Mouse (Mus musculus) left cerebral cortex, postnatal 14 days (tissue): ENCODE results near the gene Myo3a. TPM values are rescaled to one million over a fixed set of nuclear protein-coding genes. Genes with fewer than 3 reads are reported as not detected.
"Not testable (repeated sequence)": the region's sequence is repeated elsewhere in the genome, so short reads cannot be mapped to it uniquely, and the experiment has no call there.

Source experiments
- DNase-seq, 2 experiments: peaks; one replicate each; pipeline ENCODE4 v3.0.0; 2021 to 2022; ENCODE audit warnings: low spot score in 2 of 2, mixed read lengths in 1 of 2
- intact Hi-C: fragments of 180-260 bp; cut with DNase I; formaldehyde crosslinking; loops from one replicate; pipeline ENCODE4 v1.15.1; 2025
- long read RNA-seq, 2 experiments: library from polyadenylated mRNA; stranded (forward); transcript quantifications; one replicate each; pipeline ENCODE4 v2.0.0; 2021
- total RNA-seq, 2 experiments: library from RNA; stranded (reverse); gene quantifications; 2 replicates each; pipeline ENCODE4 v1.2.3; 2021

Myo3a gene
- under 1 TPM; 0.30 to 0.66 TPM for total RNA-seq
- long read RNA-seq, experiment 1, result 0 reads
- long read RNA-seq, experiment 2, partial matches to known transcripts, result 0 of 1 reads
- long read RNA-seq, experiment 2, other reads (novel, unspliced or antisense), result 1 of 1 reads

DNA sequence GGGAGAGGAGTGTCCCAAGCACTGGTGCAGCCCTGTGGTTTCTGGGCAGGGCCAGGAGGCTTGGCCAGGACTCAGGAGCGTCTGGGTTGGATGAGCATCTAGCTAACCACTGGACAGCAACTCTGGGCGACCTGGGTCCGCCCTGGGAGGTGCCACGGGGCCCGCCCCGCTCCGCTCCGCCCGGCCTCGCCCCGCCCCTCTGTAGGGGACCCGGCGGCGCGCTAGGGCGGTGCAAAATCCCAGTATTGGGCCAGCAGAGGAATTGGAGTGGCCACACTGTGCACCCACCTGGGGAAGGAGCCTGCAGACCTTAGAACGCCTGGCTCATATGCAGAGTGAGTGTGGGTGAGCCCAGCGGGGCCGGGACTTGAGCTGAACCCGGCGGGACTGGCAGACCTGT, at the start of gene Myo3a:
Gene Myo3a (plus strand): TSS at position 196 of the 400 bp plus-strand sequence.
- DNase-seq, result no peak
- intact Hi-C loops, result no loop called here

DNA sequence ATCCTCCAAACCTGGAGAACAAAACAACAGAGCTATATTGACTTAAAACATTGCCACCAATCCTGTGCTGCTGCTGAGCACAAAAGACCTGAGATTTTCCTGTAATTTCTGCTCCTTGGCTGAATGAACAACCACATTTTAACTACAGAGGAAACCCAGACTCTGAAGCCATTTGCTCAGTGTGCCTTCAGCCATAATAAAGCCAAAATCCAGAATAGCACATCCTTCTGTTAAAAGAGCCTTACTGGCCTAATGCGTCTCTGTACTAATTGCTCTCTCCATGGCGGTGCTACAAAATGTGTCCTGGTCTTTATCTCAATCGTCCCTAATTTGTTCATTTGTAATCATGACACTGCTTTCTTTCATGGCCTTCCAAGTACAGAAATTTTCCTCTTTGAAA, 23.2 kb downstream of the Myo3a start:
- DNase-seq, result no peak
- intact Hi-C loops, result no loop called here

DNA sequence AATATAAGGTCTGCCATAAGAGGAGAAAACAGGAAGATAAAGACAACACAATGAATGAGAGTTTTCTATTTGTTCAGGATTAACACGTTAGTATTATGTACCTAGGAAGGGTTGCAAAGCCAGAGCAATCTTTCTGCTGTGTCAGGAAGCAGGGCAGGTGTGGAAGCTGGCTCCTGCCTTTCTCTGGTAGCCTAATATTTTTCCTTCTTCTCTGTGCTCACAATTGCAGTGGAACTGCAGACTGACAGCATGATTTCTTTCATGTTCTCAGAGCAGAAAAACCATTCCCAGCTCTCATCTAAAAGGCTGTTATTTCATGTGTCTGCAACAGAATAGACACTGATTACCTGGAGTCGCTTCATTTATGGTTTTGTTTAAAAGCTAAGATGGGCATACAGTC, 23.7 kb downstream of the Myo3a start:
- no peak for DNase-seq
- intact Hi-C loops, result no loop called here

DNA sequence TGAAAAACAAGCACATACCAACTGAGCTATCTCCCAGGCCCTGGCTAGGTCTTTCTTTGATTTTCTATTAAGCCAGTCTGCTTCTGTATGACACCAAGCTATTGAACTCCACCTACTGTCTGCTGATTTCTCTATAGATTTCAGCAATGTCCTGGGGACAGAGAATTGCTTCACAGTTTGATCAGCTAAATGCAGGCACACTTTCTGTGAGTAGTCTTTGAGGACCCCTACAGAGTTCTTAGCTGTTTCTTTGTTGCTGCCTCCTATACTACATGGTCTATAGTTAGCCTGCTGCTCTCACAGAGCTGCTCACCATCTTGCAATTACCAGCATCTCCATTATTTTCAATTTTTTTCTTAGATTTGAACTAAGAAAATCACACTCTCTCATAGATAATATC, 28.3 kb downstream of the Myo3a start:
- no peak for DNase-seq
- intact Hi-C loops, result no loop called here

DNA sequence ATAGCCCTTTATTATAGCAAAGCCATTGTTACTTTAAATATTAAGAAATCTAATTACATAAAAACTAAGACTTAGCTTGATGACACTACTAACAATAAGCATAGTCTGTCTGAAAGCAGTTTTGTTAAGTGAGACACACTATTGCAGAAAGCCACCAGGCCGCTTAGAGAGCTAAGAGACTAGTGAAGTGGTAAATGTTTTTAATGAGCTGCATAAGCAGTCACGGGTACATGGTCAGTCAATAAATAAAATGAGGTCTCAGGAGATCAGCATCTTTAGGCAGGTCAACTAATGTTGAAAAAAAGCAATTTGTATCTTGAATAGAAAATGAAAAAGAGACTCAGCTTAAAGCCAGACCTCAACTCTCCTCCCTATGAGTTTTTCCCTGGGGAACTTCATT, 44.3 kb downstream of the Myo3a start:
- DNase-seq, result no peak
- intact Hi-C loops, result no loop called here

DNA sequence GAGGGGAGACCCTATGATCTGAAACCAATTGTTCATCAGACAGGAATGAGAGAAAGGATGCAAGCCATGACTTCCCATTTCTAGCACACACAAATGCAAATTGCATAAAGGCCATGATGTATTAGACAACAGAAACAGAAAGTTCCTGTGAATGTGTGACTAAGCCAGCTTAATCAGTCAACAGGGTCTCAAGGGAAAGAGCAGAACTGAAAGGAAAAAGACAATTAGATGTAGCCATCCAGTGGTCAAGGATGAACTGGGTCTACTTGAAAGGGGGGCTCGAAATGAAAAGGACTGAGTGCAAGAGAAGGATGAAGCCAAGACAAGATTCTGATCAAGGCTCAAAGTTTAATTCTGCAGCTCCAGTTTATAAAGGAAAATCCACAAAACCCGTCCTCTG, 58.1 kb downstream of the Myo3a start:
- intact Hi-C loops, result no loop called here
- no peak for DNase-seq

DNA sequence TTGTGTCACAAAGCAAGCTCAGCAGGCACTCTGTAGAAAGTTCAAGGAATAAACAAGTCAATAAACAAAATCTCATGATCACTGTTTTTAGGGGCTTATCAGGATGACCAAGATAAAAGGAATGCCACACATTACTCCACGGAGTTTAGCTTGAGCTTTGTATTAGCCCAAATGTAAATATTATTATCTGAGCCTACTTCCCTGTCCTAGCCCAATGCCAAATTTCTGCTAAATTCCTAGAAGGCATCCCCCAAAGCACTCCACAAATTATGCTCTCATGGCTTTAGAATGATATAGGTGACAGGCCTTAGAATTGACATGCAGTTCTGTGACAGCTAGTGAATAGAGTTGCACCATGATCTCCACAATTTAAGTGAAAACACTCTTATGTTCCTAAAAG, 58.5 kb downstream of the Myo3a start:
- intact Hi-C loops, result no loop called here
- DNase-seq, result no peak

DNA sequence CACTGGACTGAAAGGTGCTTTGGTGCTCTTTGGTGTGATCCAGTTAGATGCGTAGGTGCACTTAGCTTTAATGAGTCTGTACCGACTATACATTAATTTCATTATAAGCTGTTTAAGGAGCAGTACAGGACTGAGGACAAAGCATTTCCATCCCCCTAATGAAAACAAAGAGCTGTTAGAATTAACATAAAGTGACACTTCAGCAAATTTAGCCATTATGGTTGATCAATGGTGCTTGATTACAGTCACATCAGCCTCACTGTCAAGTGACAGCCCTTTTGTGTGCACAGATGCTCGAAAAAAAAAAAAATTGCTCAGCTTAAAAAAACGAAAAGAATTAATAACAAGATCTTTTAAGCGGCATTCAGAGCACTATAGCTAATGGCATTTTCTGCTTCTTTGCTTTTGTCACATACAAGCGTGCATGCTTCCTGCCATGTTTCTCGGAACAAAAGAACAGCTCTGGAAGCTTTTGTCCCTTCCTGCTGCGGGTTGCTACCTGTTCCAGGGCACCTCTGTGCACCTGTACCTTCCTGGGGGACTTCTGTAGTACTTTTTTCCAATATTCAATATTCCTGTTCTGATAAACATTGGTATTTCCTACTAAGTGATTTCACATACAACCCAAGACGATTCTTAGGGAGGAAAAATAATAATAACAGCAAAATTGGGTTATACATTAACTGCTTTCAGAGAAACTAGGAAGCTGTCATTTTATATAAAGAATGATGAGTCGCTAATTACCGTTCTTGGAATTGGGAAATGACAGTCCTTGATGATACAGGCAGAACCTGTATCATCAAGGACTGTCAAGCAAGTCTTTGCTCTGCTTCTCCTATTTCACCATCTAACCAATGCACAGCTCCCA, 66.5 kb downstream of the Myo3a start:
- no peak for DNase-seq
- intact Hi-C loops, result no loop called here

DNA sequence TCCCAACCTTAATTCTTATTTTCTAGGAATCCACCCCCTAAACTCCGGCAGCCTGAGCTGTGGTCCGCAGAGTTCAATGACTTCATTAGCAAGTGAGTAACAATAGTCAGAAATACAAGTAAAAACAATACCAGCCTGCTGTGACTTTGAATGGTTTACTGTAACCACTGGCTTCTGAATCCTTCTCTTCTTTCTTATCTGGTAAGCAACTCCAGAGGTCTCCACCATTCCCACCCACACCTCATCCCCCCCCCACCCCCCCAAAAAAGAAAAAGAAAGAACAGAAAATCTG, 67.1 kb downstream of the Myo3a start:
- DNase-seq, result no peak
- intact Hi-C loops, result no loop called here

DNA sequence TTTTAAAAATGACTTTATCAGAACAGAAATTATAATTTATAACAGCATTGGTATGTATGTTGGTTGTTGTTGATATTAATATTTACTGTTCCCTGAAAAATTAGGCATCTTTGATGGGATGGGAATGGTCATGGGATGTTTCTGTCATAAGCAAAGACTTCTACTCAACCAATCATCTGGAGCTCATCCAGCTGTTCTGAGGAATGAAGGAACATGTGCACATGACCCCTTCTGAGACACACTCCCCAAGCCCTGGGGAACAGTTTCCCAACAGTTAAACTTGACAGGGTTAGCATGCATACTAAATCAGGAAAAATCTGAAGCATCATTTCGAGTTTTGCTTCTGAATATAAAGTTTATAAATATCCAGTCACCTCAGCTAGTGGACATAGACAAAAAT, 70.6 kb downstream of the Myo3a start:
- intact Hi-C loops, result no loop called here
- no peak for DNase-seq

DNA sequence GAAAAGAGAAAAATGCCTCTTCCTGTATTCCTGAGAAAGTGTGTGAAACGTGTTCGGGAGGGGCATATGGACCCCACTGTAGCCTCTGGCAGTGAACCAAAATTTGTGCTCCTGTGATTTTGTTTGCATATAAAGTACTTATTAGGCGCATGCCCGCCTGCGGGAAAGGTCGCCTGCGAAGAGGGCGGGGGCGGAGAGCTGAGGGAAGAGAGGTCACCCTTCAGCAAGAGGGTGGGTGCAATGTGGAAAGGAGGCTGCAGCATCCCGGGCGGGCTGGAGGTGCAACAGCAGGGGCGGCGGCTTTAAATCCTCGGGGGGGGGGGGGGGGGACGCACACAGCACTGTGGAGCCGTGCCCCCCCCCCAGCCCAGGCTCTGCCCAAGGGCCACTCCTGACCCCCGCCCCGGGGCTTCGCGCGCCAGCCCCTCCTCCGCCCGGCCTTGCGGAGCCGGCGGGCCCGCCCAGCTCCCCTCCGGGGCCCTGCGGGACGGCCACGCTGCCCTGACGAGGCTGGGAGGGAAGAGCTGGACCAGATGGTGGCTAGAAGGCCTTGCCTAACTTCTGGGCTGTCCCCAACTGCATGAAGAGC, 111.1 kb downstream of the Myo3a start:
- intact Hi-C loops, result no loop called here
- peak; percentile 3 to 9 for DNase-seq

DNA sequence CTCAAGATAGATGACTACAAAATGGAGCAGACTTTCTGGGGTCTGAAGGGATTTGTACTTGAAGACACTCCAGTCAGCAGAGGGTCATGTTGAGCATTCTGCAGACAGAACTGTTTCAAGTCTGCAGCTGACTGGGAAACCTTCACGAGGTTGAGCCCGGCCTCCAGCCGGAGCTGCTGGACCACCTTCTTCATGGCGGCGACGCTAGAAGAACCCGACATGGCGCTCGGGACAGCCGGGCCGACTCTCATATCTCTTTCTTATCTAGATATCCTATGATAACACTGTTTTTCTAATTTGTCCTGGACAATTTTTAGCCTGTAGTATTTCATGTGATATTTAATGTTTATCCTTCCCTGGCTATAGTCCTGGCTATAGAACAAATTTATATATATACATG, 183.2 kb downstream of the Myo3a start:
- DNase-seq, intact Hi-C loops: not testable (repeated sequence)

DNA sequence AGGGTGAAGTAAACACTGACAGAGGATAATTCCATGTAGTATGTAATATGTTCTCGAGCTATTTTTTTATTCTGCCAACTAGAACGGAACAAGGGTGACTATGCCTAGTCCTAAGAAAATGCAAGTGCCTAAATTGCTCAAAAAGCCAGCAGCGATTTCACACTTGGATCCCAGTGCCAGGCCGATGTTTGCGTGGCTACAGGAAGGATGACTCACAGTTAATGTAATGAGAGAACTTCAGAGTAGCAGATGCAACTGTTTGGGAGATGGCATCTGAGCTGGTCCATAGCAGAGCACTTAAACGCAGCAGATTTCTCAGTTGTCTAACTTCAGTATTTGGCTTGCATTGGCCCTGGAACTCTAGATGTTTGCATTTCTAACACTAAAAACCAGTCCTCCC, 321.1 kb downstream of the Myo3a start:
- no peak for DNase-seq
- intact Hi-C loops, result no loop called here

DNA sequence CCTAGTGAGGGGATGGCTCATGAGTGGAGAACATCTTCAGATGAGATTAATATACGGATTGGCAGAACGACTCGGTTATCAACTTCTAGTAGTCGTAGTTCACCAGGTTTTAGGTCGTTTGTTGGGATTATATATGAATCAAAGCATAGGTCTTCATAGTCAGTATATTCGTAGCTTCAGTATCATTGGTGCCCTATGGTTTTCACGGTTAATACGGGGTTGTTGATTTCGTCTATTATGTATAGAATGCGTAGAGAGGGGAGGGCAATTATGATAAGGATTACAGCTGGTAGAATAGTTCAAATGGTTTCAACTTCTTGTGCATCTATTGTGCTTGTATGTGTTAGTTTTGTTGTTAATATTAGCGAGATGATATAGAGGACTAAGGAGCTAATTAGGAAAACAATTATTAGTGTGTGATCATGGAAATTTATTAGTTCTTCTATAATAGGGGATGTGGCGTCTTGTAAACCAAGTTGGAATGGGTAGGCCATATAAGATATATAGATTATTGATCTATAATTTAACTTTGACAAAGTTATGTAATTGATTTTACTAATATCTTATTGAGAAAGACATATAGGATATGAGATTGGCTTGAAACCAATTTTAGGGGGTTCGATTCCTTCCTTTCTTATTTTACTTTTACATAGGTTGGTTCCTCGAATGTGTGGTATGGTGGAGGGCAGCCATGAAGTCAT, 360.3 kb downstream of the Myo3a start:
- intact Hi-C loops, DNase-seq: not testable (repeated sequence)

DNA sequence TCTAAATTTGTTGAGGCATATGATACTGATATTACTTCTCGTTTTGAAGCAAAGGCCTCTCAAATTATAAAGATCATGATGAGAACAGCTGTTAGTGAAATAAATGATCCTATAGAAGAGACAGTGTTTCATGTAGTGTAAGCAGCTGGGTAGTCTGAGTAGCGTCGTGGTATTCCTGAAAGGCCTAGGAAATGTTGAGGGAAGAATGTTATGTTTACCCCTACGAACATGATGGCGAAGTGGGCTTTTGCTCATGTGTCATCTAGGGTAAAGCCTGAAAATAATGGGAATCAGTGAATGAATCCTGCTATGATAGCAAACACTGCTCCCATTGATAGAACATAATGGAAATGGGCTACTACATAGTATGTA, 360.9 kb downstream of the Myo3a start:
- DNase-seq, intact Hi-C loops: not testable (repeated sequence)

DNA sequence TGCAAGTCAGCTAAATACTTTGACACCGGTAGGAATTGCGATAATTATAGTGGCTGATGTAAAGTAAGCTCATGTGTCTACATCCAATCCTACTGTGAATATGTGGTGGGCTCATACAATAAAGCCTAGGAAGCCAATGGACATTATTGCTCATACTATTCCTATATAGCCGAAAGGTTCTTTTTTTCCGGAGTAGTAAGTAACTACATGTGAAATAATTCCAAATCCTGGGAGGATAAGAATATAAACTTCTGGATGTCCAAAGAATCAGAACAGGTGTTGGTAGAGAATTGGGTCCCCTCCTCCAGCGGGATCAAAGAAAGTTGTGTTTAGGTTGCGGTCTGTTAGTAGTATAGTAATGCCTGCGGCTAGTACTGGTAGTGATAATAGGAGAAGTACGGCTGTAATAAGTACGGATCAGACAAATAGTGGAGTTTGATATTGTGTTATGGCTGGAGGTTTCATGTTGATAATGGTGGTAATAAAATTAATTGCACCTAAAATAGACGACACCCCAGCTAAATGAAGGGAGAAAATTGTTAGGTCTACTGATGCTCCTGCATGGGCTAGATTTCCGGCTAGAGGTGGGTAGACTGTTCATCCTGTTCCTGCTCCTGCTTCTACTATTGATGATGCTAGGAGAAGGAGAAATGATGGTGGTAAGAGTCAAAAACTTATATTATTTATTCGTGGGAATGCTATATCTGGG, 361.5 kb downstream of the Myo3a start:
- DNase-seq, intact Hi-C loops: not testable (repeated sequence)

DNA sequence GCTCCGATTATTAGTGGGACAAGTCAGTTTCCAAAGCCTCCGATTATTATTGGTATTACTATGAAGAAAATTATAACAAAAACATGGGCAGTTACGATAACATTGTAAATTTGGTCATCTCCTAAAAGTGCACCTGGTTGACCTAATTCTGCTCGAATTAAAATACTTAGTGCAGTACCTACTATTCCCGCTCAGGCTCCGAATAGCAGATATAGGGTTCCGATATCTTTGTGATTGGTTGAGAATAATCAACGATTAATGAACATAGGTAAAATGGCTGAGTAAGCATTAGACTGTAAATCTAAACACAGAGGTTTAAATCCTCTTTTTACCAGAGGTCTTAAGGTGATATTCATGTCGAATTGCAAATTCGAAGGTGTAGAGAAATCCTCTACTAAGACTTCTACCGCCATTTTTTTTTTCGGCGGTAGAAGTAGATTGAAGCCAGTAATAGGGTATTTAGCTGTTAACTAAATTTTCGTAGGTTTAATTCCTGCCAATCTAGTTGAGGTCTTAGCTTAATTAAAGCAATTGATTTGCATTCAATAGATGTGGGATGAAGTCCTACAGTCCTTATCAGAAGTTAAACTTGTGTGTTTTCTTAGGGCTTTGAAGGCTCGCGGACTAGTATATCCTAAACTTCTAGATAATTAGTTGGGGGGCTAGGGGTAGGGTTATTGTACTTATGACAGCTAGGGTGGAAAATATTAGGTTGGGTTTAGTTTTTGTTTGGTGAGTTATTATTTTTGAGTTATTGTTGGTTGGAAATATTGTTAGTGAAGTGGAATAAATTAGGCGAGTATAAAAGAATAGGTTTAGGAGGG, 362.3 kb downstream of the Myo3a start:
- intact Hi-C loops, DNase-seq: not testable (repeated sequence)

DNA sequence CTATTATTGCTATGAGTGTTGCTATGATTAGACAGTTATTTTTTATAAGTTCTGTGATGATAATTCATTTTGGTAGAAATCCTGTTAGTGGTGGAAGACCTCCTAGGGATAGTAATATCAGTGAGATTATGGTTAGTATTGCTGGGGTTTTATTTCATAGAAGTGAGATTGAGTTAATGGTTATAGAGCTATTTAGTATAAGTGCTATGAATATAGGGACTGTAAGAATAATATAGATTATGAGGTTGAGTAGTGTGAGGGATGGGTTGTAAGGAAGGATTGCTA, 362.8 kb downstream of the Myo3a start:
- no peak for DNase-seq
- intact Hi-C loops, result no loop called here

DNA sequence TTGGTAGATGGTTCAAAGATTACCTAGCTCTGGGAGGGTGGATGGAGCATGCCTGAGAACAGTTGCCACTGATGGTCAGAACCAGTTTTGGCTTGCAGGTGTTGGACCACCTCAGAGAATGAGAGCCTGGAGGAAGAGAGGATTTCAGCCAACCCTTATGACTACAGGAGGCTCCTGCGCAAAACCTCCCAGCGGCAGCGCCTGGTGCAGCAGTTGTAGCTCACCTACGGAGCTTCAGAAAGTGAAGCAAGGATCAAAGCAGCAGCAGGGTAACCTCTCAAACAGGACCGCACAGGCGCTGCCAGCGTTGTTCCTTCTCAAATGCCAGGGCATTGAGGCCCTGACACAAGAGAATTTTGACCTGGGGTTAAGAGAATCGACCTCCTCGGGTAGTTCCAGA, 390.6 kb downstream of the Myo3a start:
- no peak for DNase-seq
- intact Hi-C loops, result no loop called here
